Mouse (Mus musculus) frontal cortex, postnatal 14 days (tissue): ENCODE measurements around the gene Kcnh6.
A peak's percentile ranks its signal among the peaks of the same experiment; 100 is the strongest.
"Not testable (repeated sequence)": the region's sequence is repeated elsewhere in the genome, so short reads cannot be mapped to it uniquely, and the experiment has no call there.

Source experiments
- DNase-seq, 2 experiments: peaks; one replicate each; pipeline ENCODE4 v3.0.0; 2022; ENCODE audit warnings: low spot score in 2 of 2

Gene Kcnh6

GRCm38 (mm10) chr11:106013556-106014225 lies 5.8 kb downstream of the Kcnh6 start:
- DNase-seq, result no peak

GRCm38 (mm10) chr11:106016440-106016839 lies 8.5 kb downstream of the Kcnh6 start:
- DNase-seq, result no peak

- DNase-seq, result peak in 1 of 2 experiments; percentile 37
These were observed 12.3 kb downstream of the Kcnh6 start for GRCm38 (mm10) chr11:106020051-106020763.

- DNase-seq, result no peak
These were observed 17.9 kb downstream of the Kcnh6 start for GRCm38 (mm10) chr11:106025774-106026173.

- peak in 1 of 2 experiments; percentile 52 for DNase-seq
These were observed 18.7 kb downstream of the Kcnh6 start for GRCm38 (mm10) chr11:106026465-106027151.

GRCm38 (mm10) chr11:106027607-106028006 lies 19.7 kb downstream of the Kcnh6 start:
- DNase-seq, result no peak

- not testable (repeated sequence) for DNase-seq
These were observed 24.1 kb downstream of the Kcnh6 start for GRCm38 (mm10) chr11:106032074-106032473.

GRCm38 (mm10) chr11:106033491-106033919 lies 25.6 kb downstream of the Kcnh6 start:
- DNase-seq, result no peak

- no peak for DNase-seq
These were observed 27.1 kb downstream of the Kcnh6 start for GRCm38 (mm10) chr11:106034986-106035385.

GRCm38 (mm10) chr11:106036548-106037417 lies 28.9 kb downstream of the Kcnh6 start, which contains the start of gene Dcaf7:
Dcaf7 (plus strand) TSS chr11:106036872.
- peak; percentile 98 to 100 for DNase-seq

- DNase-seq, result peak; percentile 73 to 87
These were observed 29.5 kb downstream of the Kcnh6 start for GRCm38 (mm10) chr11:106037418-106037751.

GRCm38 (mm10) chr11:106044349-106044748 lies 36.4 kb downstream of the Kcnh6 start:
- no peak for DNase-seq

- DNase-seq, result no peak
These were observed 37.3 kb downstream of the Kcnh6 start for GRCm38 (mm10) chr11:106045256-106045655.

- DNase-seq, result no peak
These were observed 37.9 kb downstream of the Kcnh6 start for GRCm38 (mm10) chr11:106045780-106046179.

- no peak for DNase-seq
These were observed 38.7 kb downstream of the Kcnh6 start for GRCm38 (mm10) chr11:106046584-106046983.

GRCm38 (mm10) chr11:106053921-106054320 lies 46.0 kb downstream of the Kcnh6 start:
- no peak for DNase-seq

- no peak for DNase-seq
These were observed 46.7 kb downstream of the Kcnh6 start for GRCm38 (mm10) chr11:106054600-106054999.

- no peak for DNase-seq
These were observed 47.4 kb downstream of the Kcnh6 start for GRCm38 (mm10) chr11:106055341-106055740.

- DNase-seq, result no peak
These were observed 49.0 kb downstream of the Kcnh6 start for GRCm38 (mm10) chr11:106056819-106057491.

GRCm38 (mm10) chr11:106058020-106058419 lies 50.1 kb downstream of the Kcnh6 start:
- no peak for DNase-seq

- DNase-seq, result no peak
These were observed 52.6 kb downstream of the Kcnh6 start for GRCm38 (mm10) chr11:106060549-106060948.
